Comparison of ENCODE assay signal across 9 mouse cellular contexts in genomic region chr8:122805349-122805748, GRCm38 (mm10). TPM values are rescaled to one million over a fixed set of nuclear protein-coding genes. Genes with fewer than 3 reads are reported as not detected.
DNase-seq lines count a peak whose midpoint lies in the region; ATAC-seq and TF ChIP-seq lines count a peak whose summit lies in the region.
"Had no signal": no experiment of that assay in that cellular context is flagged by ENCODE, and none has a peak within 500 bp of the region (broad histone marks: within the 10 kb centered on the region; RNA-seq: fewer than 3 reads in every experiment).

No protein-coding gene starts in this region.

- H3K4me1 ChIP-seq in forebrain, postnatal 0 days (ENCODE audit: insufficient read depth) = peaks cover 30% of the 10 kb centered on the region
- H3K4me1 ChIP-seq in limb, embryonic 10.5 days = peaks cover 60% of the 10 kb centered on the region
- H3K4me1 ChIP-seq: liver, embryonic 13.5 days had no signal

- no peaks in the 10 kb centered on the region for H3K27me3 ChIP-seq in forebrain, postnatal 0 days (ENCODE audit: insufficient read depth, low read length)
- no peaks in the 10 kb centered on the region for H3K27me3 ChIP-seq in limb, embryonic 10.5 days (ENCODE audit: low read depth, poor library complexity, severe bottlenecking)
- H3K27me3 ChIP-seq: liver, embryonic 13.5 days had no signal

- no peak overlapping the region for H3K4me3 ChIP-seq in forebrain, postnatal 0 days (ENCODE audit: low read depth, low read length)
- no peak overlapping the region for H3K4me3 ChIP-seq in limb, embryonic 10.5 days
- H3K4me3 ChIP-seq: liver, embryonic 13.5 days had no signal

- H3K27ac ChIP-seq in forebrain, postnatal 0 days (ENCODE audit: low read depth, low read length) = peak overlapping the region; percentile 62
- H3K27ac ChIP-seq in limb, embryonic 10.5 days = peak overlapping the region; percentile 78
- H3K27ac ChIP-seq: liver, embryonic 13.5 days had no signal

- intact Hi-C loops in heart, postnatal 25 days (cut with DNase I) = no loop called here

- peak; percentile 69 for DNase-seq in MN1 (ENCODE audit: low spot score)
- DNase-seq in brain, adult 2 months (ENCODE audit: low read depth, low spot score) = peak; percentile 82
- peak; percentile 70 for DNase-seq in forebrain, postnatal 0 days
- no peak for DNase-seq in limb, embryonic 10.5 days (ENCODE audit: low spot score)
- DNase-seq in spleen, postnatal 10 days (ENCODE audit: low spot score in 2 of 2) = no peak
- no peak for DNase-seq in thymus, postnatal 0 days (ENCODE audit: low spot score)
- no peak for DNase-seq in heart, postnatal 25 days (ENCODE audit: low spot score)
- DNase-seq: liver, embryonic 13.5 days had no signal

- peaks cover 9% of the 10 kb centered on the region; the same call in 1 of the 2 replicates for H3K36me3 ChIP-seq in forebrain, postnatal 0 days (ENCODE audit: insufficient read depth)
- peaks cover 22% of the 10 kb centered on the region for H3K36me3 ChIP-seq in limb, embryonic 10.5 days
- H3K36me3 ChIP-seq: liver, embryonic 13.5 days had no signal

- peak; percentile 57; the same call in 1 of the 2 replicates for ATAC-seq in forebrain, postnatal 0 days

- no peak overlapping the region for H3K4me2 ChIP-seq in forebrain, postnatal 0 days (ENCODE audit: low read depth)
- H3K4me2 ChIP-seq: liver, embryonic 13.5 days had no signal

- 17% methylated on average over 3 of the region's 3 CpGs for WGBS in forebrain, postnatal 0 days
- WGBS in limb, embryonic 10.5 days = 82% methylated on average over 3 of the region's 3 CpGs

- TF ChIP-seq CTCF in forebrain, postnatal 0 days (IDR thresholded peaks at IDR 0.05; ENCODE audit: low read depth) = no peak

- H3K9ac ChIP-seq in forebrain, postnatal 0 days = no peak overlapping the region
- H3K9ac ChIP-seq: liver, embryonic 13.5 days had no signal

- H3K9me3 ChIP-seq in forebrain, postnatal 0 days (ENCODE audit: low read length) = no peaks in the 10 kb centered on the region
- no peaks in the 10 kb centered on the region for H3K9me3 ChIP-seq in limb, embryonic 10.5 days (replicated peaks)
- H3K9me3 ChIP-seq: liver, embryonic 13.5 days had no signal

RNA-seq across cellular contexts. Expression of gene Acsf3, which starts 30.1 kb away (rescaled TPM):
- 18.5 and 25.6 TPM in 2 replicates for total RNA-seq in forebrain, postnatal 0 days (2014; rRNA removed)
- 13.2 and 16.9 TPM in 2 replicates for polyA plus RNA-seq in forebrain, postnatal 0 days (2015; fragmentation: Nextera tagmentation; extraction: Ambion mirVana)
- polyA plus RNA-seq in limb, embryonic 10.5 days (2016; fragmentation: Nextera tagmentation; extraction: Ambion mirVana) = 18.6 and 19.2 TPM in 2 replicates
- polyA plus RNA-seq in thymus, postnatal 0 days (2015; fragmentation: Nextera tagmentation; extraction: Ambion mirVana) = 13.8 and 14.0 TPM in 2 replicates
- total RNA-seq in heart, postnatal 25 days (2021) = 10 to 100 TPM; 29.4 to 31.7 TPM

RNA-seq across cellular contexts. Expression of gene Cdh15, which starts 42.4 kb away (rescaled TPM):
- total RNA-seq in forebrain, postnatal 0 days (2014; rRNA removed) = 1.7 and 1.8 TPM in 2 replicates
- polyA plus RNA-seq in forebrain, postnatal 0 days (2015; fragmentation: Nextera tagmentation; extraction: Ambion mirVana) = 2.7 and 3.3 TPM in 2 replicates
- polyA plus RNA-seq in limb, embryonic 10.5 days (2016; fragmentation: Nextera tagmentation; extraction: Ambion mirVana) = 1.8 and 6.3 TPM in 2 replicates
- 0.21 and 0.36 TPM in 2 replicates for polyA plus RNA-seq in thymus, postnatal 0 days (2015; fragmentation: Nextera tagmentation; extraction: Ambion mirVana)
- not detected for total RNA-seq in heart, postnatal 25 days (2021)
- polyA plus RNA-seq: spleen, adult 2 months had no signal

Comparison
In these comparisons a context has a peak if more than half of its experiments do, and no peak if none do; other contexts are left out.
1. DNase-seq: peak in MN1 (single experiment), brain, adult 2 months (single experiment) and forebrain, postnatal 0 days (single experiment); none in limb, embryonic 10.5 days (single experiment), spleen, postnatal 10 days (0 of 2), thymus, postnatal 0 days (single experiment) and heart, postnatal 25 days (single experiment).